Mouse (Mus musculus) G1E (cell line): ENCODE data around the gene Sept3. TPM values are rescaled to one million over a fixed set of nuclear protein-coding genes. Genes with fewer than 3 reads are reported as not detected.

Experiments
- ATAC-seq: 2 replicates; pipeline ENCODE4 v1.8.0; 2016; ENCODE audit warnings: mild to moderate bottlenecking; ENCODE audit not compliant: insufficient number of reproducible peaks, poor library complexity, low FRiP score, severe bottlenecking; ENCODE audit errors: extremely low read depth
- DNase-seq: peaks from one replicate; pipeline ENCODE4 v3.0.0; 2012; ENCODE audit warnings: low spot score
- H3K27me3 ChIP-seq: 2 replicates; pipeline ENCODE4 v1.6.1; 2012; ENCODE audit warnings: mild to moderate bottlenecking, low read length, inconsistent platforms; ENCODE audit not compliant: insufficient read depth
- H3K36me3 ChIP-seq: replicated peaks from 2 replicates; pipeline ENCODE3; 2012; ENCODE audit warnings: mild to moderate bottlenecking, inconsistent platforms
- H3K4me1 ChIP-seq: 2 replicates; pipeline ENCODE4 v1.6.1; 2012; ENCODE audit warnings: low read depth, low read length, inconsistent platforms, mixed read lengths; ENCODE audit not compliant: insufficient read depth
- H3K4me3 ChIP-seq: 2 replicates; pipeline ENCODE4 v1.5.1; 2012; ENCODE audit warnings: low read depth, mild to moderate bottlenecking, inconsistent platforms, low read length, moderate library complexity, mixed read lengths
- H3K9me3 ChIP-seq: replicated peaks from 2 replicates; pipeline ENCODE4 v1.6.1; 2012; ENCODE audit warnings: inconsistent platforms
- CTCF ChIP-seq: IDR thresholded peaks from 2 replicates; pipeline ENCODE4 v1.5.1; 2012; ENCODE audit warnings: low read depth, low read length, inconsistent platforms, mixed read lengths
- GATA1 ChIP-seq: IDR thresholded peaks from 2 replicates; pipeline ENCODE4 v1.6.1; 2012; ENCODE audit warnings: borderline replicate concordance, low read length, inconsistent platforms, mixed read lengths
- GATA2 ChIP-seq: IDR thresholded peaks from 2 replicates; pipeline ENCODE4 v1.6.1; 2012; ENCODE audit warnings: low read depth, low read length, inconsistent platforms, borderline replicate concordance
- POLR2AphosphoS5 ChIP-seq: IDR thresholded peaks from 2 replicates; pipeline ENCODE4 v1.6.1; 2012; ENCODE audit warnings: low read depth, low read length, inconsistent platforms; ENCODE audit not compliant: insufficient replicate concordance
- TAL1 ChIP-seq: conservative IDR thresholded peaks from 2 replicates; pipeline ENCODE4 v1.6.1; 2012; ENCODE audit warnings: low read depth, low read length, inconsistent platforms, mixed read lengths
- polyA plus RNA-seq: library from polyadenylated mRNA; stranded (reverse); fragments of >175 nt; gene quantifications from 2 replicates; pipeline ENCODE4 v1.2.3, GENCODE M21; 2012
- total RNA-seq, 2 experiments: library from RNA; stranded (forward) in 1 of 2; stranded (reverse) in 1 of 2; fragments of 200-1000 nt in 1 of 2; fragments of >200 nt in 1 of 2; fragmentation: Nextera tagmentation in 1 of 2; gene quantifications; 2 replicates each; pipeline ENCODE4 v1.2.3; 2014 to 2017

Gene Sept3
- total and polyA plus RNA-seq, 3 experiments, result 0.05 TPM; not detected in 2

DNA sequence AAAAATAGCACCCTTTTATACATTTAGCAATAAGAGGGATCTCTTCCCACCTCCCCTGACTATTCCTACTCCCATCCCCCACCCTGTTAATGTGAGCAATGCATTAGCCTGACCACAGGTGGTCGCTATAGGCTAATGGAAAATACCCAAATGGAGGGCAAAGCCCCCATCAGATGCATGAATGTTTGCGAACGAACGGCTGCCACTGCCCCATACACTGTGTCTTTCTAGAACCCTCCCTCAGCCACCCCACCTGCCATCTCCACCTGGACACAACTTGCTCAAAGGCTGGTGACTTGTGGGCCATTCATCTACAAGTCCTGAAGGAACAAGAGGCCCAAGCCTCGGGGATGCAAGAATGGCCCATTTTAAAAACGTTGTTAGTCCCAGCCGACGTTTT is 19.4 kb downstream of the Sept3 start:
- peaks cover 18% of the 10 kb centered on the region for H3K27me3 ChIP-seq
- DNase-seq, result no peak
- ATAC-seq, result no peak
- H3K4me1 ChIP-seq, result peaks cover 8% of the 10 kb centered on the region
- H3K9me3 ChIP-seq, result no peaks in the 10 kb centered on the region
- TF ChIP-seq POLR2AphosphoS5 (no peak), GATA2 (no peak), GATA1 (no peak), TAL1 (no peak), CTCF (no peak)
- no peaks in the 10 kb centered on the region for H3K36me3 ChIP-seq
- no peak overlapping the region for H3K4me3 ChIP-seq

GRCm38 (mm10) chr15:82298764-82299561 is 24.3 kb downstream of the Sept3 start, which contains the start of gene Wbp2nl:
Gene Wbp2nl, plus strand, starts transcription at chr15:82298954.
- ATAC-seq (no peak), DNase-seq (no peak)
- TF ChIP-seq TAL1, result no peak
- TF ChIP-seq GATA2, result no peak
- TF ChIP-seq GATA1, result no peak
- TF ChIP-seq POLR2AphosphoS5, result no peak
- no peak for TF ChIP-seq CTCF
- H3K9me3 ChIP-seq, result no peaks in the 10 kb centered on the region
- H3K4me3 ChIP-seq, result no peak within 1 kb of the TSS
- peaks cover 2% of the 10 kb centered on the region; the same call in 1 of the 2 replicates for H3K4me1 ChIP-seq
- peaks cover 15% of the 10 kb centered on the region for H3K27me3 ChIP-seq
- no peaks in the 10 kb centered on the region for H3K36me3 ChIP-seq

GRCm38 (mm10) chr15:82307107-82307506 is 32.4 kb downstream of the Sept3 start:
- Histone ChIP-seq H3K27me3 (peaks cover 38% of the 10 kb centered on the region), H3K36me3 (no peaks in the 10 kb centered on the region), H3K9me3 (no peaks in the 10 kb centered on the region), H3K4me3 (no peak overlapping the region), H3K4me1 (no peaks in the 10 kb centered on the region)
- TF ChIP-seq POLR2AphosphoS5, result no peak
- no peak for TF ChIP-seq GATA1
- TF ChIP-seq CTCF, result no peak
- no peak for TF ChIP-seq TAL1
- no peak for TF ChIP-seq GATA2
- no peak for DNase-seq
- no peak for ATAC-seq

- ATAC-seq (no peak), DNase-seq (no peak)
- no peaks in the 10 kb centered on the region for H3K4me1 ChIP-seq
- no peaks in the 10 kb centered on the region for H3K9me3 ChIP-seq
- TF ChIP-seq GATA1 (no peak), CTCF (no peak), GATA2 (no peak), TAL1 (no peak), POLR2AphosphoS5 (no peak)
- H3K36me3 ChIP-seq, result no peaks in the 10 kb centered on the region
- H3K27me3 ChIP-seq, result peaks cover 41% of the 10 kb centered on the region
- H3K4me3 ChIP-seq, result no peak overlapping the region
These were observed 33.7 kb downstream of the Sept3 start for GRCm38 (mm10) chr15:82308416-82308815.

DNA sequence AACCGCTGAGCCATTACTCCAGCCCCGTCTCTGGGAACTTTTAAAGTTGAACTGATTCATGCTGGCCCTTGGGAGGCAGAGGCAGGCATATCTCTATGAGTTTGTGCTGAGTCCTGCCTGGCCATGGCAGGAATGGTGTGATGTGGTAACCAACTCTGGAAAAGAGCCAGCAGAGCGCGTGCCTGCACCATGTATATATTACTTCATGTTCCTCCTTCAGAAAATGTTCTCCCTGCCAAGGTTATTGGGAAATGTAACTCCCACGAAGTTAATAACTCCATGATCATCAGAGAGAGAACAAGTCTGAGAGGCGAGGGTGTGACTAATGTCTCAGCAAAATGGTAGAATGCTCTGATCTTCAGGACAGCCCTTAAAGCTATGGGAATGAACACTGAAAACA is 43.1 kb downstream of the Sept3 start:
- DNase-seq (no peak), ATAC-seq (no peak)
- Histone ChIP-seq H3K4me3 (no peak overlapping the region), H3K9me3 (peaks cover 3% of the 10 kb centered on the region; the same call in 1 of the 2 replicates), H3K4me1 (peaks cover 6% of the 10 kb centered on the region), H3K36me3 (no peaks in the 10 kb centered on the region), H3K27me3 (peaks cover 29% of the 10 kb centered on the region)
- TF ChIP-seq GATA1 (no peak), POLR2AphosphoS5 (no peak), GATA2 (no peak), CTCF (no peak), TAL1 (no peak)

- no peak for ATAC-seq
- DNase-seq, result no peak
These were observed 44.9 kb downstream of the Sept3 start for GRCm38 (mm10) chr15:82319613-82320012.

More at GRCm38 (mm10) chr15:82319613-82320012, 44.9 kb downstream of the Sept3 start:
- H3K9me3 ChIP-seq, result peaks cover 3% of the 10 kb centered on the region; the same call in 1 of the 2 replicates
- H3K27me3 ChIP-seq, result peaks cover 30% of the 10 kb centered on the region
- TF ChIP-seq POLR2AphosphoS5, result no peak
- TF ChIP-seq TAL1, result no peak
- TF ChIP-seq GATA1, result no peak
- TF ChIP-seq CTCF, result no peak
- TF ChIP-seq GATA2, result no peak
- H3K36me3 ChIP-seq, result no peaks in the 10 kb centered on the region
- no peak overlapping the region for H3K4me3 ChIP-seq
- peaks cover 12% of the 10 kb centered on the region for H3K4me1 ChIP-seq
